Mouse (Mus musculus) adrenal gland, postnatal 4 days (tissue): ENCODE data around the gene Selenon. TPM values are rescaled to one million over a fixed set of nuclear protein-coding genes. Genes with fewer than 3 reads are reported as not detected.

Source experiments
- DNase-seq, 2 experiments: peaks; one replicate each; pipeline ENCODE4 v3.0.0; 2021 to 2022; ENCODE audit warnings: low spot score in 2 of 2, mixed read lengths in 2 of 2
- long read RNA-seq, 2 experiments: library from polyadenylated mRNA; stranded (forward); transcript quantifications; one replicate each; pipeline ENCODE4 v2.0.0; 2021
- total RNA-seq, 2 experiments: library from RNA; stranded (reverse); gene quantifications; 2 replicates each; pipeline ENCODE4 v1.2.3; 2021

Selenon gene
- 10 to 100 TPM; 49.4 to 52.7 TPM for total RNA-seq
- long read RNA-seq, experiment 1, transcript Selenon-201 (12 exons, 3,445 nt) = major isoform, 34 of 50 reads
- long read RNA-seq, experiment 1, partial matches to known transcripts = 4 of 50 reads
- long read RNA-seq, experiment 1, other reads (novel, unspliced or antisense) = 12 of 50 reads
- long read RNA-seq, experiment 2, transcript Selenon-201 (12 exons, 3,445 nt) = major isoform, 94 of 136 reads
- long read RNA-seq, experiment 2, partial matches to known transcripts = 16 of 136 reads
- long read RNA-seq, experiment 2, other reads (novel, unspliced or antisense) = 26 of 136 reads

DNA sequence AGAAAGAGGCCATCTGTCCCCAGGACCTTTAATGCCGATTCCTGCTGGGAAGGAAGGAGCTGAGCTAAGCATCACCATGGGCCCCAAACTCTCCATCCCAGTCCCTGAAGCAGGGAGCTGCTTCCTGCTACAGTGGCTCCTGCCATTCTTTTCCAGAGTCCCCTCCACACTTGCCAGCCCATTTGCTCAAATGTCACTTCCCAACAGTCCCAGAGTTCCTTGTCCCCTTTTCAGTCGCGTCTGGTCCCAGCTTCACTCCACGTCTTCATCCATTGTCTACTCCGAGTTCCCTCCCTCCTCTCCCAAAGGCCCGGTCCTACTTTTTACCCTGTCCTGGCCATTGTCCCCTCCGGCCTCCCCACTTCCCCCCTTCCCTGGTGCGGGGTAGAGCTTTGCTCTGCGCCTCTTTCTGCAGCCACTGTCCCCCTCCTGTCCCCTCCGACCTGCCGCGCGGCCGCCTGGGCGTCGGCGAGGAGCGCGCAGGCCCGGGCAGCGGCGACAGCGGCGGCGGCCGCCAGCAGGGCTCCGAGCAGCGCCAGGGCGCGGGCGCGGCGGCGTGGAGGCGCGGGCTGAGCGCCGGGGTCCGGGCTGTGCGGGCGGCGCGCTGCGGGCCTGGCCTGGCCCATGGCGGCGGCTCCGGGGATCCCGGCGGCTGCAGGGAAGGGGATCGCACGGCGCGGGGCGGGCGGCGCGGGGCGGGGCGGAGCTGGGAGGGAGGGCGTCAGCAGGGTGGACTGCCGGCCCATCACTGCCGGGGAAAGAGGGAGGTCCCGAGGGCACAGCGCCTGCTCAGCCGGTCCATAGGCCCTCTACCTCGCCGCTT is at the start of gene Selenon:
Gene Selenon, minus strand, starts transcription at position 673 of the 823 bp plus-strand sequence.
- peak; percentile 36 to 39 for DNase-seq

DNA sequence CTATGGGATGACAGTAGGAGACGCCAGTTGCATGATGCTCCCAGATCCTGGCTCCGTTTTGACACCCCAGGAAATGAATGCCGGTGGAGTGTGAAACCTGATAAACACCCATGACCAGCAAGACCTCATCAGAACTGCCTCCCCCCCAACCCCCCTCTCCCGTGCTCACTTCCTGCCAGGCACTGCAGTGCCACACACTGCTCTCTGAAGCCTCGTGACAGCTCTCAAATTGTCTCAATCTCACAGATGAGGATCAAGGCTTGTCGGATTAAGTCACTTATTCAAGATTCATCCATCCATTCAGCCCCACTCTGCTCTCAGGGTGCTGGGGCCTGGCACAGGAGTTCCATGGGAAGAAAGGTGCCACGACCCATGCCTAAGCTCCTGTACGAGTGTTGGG is 49.4 kb upstream of the Selenon start:
- no peak for DNase-seq

DNA sequence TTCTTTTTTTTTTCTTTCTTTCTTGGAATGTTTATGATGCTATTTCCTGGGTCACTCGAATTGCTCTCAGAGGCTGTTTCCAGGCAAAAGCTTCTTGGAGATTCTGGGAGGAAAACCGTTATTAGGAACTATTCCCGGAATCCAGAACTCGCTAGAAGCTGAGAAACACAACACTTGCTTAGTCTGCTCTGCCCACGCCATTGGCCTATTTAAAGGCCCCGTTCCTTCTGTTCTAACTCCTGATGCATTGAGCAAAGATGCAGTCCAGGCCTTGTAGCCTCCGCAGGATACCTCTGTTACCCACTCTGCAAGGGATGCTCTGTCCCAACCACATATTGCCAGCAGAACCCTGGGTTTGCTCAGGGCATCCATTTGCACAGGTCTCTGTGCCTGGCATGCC is 48.8 kb upstream of the Selenon start:
- no peak for DNase-seq

DNA sequence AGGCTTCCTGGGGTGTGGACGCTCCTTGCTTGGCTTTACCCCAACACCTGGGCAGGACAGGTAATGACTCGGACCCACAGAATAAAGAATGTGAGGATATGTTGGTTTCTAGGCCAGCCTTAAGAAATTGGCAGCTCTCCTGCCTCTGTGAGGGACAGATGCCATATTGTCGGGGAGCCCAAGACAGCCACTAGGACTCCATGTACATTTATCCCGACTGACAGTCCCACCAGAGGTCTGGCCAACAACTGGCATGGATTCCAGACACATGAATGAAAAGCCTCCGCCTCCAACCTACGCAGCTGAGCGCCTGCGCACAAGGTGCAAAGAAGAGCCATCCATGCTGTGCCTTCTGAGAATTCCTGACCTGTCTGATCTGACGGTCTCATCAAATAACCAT is 48.1 kb upstream of the Selenon start:
- DNase-seq = no peak

DNA sequence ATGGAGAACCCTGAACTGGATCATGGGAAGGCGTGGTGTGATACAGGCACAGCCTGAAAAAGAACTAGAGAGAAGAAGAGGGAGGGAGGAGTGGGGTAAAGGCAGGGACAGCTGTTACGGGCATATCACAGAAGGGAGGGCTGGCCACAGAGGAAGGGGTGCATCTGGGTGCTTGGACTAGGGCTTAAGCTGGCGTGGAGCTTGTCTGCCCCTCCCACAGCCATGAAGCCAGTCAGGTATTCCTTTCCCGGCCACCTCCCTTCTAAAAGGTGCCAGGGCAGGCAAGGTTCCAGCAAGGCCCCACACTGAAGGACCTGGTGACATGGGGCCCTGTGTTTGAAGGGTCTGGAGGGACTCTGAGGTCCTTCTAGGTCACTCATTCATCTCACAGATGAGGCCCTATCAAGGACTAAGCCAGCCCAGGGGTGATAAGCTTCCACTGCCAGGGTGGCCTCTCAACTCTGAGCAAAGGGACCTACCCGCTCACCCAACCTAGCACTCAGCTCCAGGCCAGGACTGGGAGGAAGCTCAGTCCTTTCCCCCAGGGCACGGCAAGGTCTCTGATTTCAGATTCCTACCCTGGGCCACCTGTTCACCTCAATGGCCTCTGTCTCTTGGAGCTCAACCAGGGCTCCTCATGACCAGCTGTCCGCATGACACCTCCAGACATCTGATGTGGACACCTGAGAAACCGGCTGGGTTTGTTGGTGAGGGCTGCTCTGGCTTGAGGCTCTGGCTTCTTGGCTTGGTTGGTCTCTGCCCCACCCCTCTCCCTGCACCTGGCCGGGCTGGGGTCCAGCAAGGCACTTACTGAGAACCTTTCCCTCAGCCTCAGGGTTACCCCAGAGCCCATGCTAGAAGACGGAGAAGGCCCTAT is 45.1 kb upstream of the Selenon start:
- DNase-seq = no peak

DNA sequence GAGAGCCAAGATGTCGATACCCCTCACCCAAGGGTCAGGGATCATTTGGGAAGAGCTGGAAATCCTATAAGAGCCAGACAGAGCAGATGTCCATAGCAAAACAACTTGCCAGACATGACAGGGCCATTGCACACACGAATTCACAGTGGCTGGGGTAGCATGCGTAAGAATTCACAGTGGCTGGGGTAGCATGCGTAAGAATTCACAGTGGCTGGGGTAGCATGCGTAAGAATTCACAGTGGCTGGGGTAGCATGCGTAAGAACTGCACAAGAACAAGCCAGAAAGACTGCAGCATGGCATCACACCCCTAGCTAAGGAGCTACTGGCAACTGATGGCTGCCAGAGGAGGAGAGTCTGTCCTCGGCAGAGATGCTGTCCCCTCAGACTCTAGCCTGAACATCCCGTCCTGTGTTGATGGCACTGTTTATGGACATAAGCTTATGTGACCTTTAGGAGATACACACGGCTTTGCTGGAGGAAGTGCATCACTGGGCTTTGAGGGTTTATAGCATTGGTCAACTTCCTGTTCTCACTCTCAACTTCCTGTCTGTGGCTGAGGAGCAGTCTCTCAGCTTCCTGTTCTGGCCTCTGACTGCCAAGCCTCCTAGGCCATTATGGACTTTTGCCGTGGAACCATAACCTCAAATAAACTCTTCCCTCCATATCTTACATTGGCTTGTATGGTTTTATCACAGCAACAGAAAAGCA is 42.9 kb upstream of the Selenon start:
- DNase-seq = no peak

DNA sequence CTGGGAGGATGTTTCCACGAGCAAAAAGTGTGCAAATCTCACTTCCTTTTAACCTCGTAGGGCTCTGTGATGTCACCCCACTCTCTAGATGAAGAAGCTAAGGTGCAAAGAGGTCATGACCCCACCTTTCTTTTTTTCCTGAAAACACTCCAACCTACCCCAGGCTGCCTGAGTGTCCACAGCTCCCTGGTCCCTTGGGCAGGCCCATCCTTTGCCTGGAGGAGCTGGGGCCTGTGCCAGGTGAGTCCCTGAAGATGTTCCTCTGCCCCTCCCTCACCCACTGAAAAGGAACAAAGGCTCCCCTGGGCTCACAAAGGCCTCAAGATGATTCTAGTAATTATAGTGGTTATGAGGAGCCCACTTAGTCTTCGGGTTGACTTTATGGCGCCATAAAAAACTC is 40.5 kb upstream of the Selenon start:
- no peak for DNase-seq

DNA sequence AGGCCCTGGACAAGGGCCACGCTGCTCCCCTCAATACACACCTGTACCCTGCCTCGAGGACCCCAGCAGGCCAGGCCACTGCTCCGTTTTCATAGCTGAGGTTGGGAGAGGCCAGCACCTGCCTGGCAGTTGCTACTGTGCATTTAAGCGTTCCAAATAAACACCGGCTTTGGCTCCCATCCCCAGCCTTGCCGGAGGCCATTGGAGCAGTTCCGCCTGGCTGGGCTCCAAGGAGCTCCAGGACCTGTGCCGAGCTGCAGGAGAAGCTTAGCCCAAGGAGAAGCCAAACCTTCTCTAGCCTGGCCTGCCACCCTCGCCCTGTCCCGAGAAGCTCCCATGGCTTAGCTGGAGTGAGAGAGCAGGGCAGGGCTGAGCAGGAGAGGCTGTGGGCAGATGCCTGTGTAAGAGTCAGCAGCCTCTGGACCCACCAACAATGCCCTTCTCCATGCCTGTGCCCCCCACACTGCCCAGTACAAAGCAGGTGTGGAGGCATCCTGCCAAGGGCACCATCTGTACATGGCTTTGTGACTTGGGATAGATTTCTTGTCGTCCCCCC is 39.6 kb upstream of the Selenon start:
- DNase-seq = peak in 1 of 2 experiments; percentile 55

DNA sequence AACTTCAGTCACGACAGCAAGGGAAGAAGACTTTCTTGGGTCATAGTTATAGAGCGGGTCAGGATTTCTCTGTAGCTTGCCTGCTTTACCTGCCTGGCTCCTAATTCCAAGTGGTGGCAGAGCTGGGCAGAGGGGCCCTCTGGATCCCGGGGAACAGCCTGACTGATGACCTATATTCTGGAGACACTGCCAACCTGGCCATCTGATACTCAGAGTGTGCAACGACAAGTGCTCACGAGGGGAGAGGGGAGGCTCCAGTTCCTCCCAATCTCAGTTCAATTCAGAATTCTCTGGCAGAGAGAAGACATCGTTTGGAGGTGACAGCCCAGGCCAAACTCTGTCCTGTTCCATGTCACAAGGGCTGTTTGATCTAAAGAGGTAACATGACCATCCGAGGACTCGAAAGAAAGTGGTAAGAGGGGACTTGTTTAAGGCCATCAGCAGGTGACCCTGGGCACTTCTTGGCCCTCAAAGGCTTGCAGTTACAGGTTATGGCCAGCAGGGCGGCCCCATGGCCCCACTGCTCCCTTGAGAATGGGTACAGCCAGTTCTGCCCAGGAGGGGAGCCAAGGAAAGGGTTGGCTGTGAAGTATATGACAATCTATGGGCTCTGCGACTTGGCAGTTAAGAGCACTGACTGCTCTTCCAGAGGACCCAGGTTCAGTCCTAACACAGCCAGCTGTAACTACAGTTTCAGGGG is 38.4 kb upstream of the Selenon start:
- DNase-seq = no peak

DNA sequence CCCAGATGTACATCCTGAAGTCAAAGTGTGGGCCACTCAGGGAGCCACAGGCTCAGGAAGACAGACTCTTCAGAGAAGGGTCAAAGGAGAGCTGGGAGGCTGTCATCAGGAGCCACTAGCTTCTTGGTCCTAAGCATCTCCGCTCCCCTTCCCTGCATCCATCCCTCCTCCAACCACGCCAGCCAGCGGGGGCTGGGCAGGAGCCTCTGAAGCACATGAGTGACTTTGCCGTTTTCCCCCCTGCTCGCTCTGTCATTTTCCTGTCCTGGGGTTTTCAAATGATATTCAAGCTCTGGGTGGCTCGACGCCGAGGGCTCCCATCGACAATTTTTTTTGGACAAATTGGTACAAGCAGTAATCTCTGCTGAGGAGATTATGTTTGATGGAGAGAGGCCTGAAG is 37.8 kb upstream of the Selenon start:
- no peak for DNase-seq

DNA sequence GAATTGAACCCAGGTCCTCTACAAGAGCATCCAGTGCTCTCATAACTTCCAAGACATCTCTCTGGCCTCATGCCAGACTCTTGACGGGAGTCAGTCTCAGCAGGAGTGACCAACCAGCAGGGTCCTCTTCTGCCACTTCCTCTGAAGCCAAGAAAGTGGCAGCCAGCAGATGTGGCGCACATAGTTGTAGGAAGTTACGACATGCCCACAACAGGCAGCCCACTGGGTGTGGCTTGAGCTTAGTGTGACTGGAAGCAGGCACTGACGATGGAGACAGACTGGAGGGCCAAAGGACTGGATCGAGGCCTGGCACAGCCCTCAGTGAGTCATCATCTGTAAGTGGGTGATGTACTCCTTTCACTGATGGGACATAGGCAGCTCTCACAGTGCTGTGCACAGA is 37.0 kb upstream of the Selenon start:
- no peak for DNase-seq

DNA sequence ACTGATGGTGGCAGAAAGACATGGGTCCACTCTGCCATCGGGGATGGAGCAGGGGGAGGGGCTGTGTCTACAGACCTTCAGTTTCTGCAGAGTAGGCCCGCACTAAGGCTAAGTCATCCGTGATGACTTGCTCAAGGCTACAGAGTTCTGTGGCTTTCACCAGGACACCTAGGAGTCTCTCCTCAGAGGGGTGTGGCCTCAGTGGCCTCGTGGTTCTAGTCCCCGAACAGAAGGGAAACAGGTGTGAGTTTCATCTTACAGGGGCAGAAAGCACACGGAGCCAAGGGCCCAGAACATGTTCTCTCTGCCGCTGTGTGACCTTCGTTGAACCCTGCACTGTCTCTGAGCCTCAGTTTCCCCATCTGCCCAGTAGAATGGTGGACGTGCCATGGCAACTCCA is 36.3 kb upstream of the Selenon start:
- DNase-seq = no peak

DNA sequence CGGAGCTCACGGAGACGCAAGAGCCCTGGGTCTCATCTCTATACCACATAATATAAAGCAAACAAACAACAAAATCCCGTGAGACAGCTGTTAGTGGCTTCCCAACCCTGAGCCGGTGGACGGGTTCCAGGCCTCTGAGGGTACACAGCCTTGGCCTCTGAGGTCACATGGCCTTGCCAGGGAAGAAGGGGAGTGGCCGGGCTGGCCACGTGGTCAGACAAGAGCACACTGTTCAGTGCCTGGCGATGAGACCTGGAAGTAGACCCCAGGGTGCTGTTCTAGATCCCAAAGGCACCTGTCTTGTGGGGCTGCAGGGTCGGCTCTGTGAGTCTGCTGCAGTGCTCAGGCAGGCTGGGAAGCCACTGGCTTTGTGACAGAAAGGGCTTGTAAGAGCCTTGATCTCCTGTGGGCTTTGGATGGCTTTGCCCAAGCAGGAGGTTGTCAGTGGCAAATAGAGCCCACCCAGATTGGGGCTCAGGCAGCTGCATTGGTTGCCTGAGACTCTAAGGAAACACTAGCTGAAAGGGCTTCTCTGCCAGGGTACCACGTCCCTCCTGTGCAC is 35.8 kb upstream of the Selenon start:
- no peak for DNase-seq

DNA sequence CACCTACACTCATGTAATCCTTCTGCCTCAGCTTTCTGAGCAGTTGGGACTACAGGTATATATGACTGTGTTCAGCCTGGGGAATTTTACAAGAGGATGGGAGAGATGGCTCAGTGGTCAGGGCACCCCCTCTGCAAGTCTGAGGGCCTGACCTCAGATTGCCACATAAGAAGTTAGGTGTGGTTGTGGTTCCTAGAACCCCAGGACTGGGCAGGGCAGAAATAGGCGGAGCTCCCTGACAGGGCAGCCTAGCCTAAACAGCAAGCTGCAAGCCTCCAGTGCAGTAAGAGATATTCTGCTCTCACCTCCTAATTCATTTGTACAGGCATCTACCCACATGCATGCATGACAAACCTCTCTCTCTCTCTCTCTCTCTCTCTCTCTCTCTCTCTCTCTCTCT is 34.7 kb upstream of the Selenon start:
- no peak for DNase-seq

DNA sequence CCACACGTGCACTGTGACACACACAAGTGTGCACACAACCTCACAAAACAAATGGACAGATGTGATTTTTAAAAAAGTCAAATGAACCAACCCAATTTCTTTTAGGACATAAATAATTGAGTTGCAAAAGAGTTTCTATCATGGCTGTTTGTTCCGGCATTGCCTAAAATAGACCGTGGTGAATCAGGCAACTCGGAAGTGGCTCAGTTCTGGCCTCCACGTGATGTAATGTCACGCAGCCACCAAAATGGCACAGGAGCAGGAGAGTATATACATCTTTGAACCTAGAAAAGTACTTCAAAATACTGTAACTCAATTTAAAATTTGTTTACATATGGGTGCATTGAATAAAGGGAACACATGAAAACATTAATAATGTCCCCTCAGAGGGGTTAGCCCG is 34.2 kb upstream of the Selenon start:
- DNase-seq = no peak

DNA sequence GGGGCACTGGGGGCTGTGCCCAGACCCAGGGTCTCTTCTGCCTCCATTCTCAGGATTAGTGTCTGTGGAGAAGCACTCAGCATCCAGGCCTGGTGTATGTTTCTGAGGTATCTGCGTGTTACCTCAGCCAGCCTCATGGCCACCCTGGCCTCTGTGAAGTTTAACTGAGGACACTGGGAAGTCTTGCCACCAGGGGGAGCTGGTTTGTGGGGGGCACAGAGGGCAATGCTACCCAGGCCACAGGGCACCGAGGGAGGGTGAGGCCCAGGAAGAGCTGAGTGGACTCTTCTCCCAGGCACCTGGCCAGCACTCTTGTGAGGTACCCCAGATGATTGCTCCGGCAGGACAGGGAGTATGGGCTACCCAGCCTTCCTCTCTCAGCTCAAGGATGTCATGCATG is 31.5 kb upstream of the Selenon start:
- DNase-seq = no peak

DNA sequence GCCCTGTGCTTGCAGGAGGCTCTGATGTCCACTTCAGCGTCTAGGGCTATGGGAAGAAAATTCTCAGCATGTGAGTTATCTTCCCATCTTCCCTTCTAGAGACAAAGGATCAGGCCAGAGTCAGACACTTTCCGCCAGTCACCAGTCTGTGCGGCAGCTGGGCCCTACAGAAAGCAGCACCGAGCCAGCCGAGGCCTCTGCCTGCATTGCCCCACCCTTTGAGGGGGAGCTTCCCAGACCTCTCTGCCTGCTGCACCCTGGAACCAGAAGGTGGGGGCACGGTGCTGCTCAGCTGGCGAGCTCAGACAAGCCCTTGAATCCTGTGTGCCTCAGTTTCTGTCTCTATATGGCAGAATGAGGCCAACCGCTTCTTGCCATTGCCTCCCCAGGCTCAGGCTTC is 29.4 kb upstream of the Selenon start:
- no peak for DNase-seq

DNA sequence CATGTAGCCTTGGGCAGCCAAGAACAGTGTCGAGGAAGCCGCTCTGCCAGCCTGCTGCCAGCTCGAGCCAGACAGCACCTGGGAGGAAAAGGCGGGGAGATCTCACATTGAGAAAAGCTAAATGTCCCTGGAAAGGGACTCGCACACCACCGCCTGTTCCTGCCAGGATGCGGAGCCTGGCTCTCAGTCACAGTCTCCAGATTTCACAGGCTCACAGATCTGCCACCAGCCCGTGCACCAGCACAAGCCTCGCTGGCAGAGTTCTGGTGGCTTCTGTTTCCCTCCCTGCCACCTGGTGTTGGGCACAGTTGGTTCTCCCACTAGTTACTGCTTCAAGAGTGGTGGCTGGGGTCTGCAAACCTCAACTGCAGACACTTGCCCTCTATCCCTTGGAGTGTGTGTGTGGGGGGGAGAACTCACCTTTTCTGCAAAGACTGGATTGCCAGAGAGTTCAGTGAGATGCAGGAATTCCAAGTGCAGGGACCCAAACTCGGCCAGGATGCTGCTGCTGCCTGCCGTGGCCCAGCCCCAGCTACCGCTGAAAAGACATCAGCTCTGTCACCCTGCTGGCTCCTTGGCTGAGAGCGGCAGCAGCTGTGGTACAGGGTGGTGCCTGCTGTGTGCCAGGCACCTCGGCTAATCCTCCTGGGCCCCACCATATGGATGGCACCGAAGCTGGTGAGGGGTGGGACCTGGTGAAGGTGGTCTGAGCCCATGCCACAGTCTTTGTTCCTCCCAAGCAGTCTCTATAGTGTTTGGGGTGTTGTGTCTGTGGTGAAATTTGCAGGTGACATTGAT is 28.6 kb upstream of the Selenon start:
- no peak for DNase-seq

DNA sequence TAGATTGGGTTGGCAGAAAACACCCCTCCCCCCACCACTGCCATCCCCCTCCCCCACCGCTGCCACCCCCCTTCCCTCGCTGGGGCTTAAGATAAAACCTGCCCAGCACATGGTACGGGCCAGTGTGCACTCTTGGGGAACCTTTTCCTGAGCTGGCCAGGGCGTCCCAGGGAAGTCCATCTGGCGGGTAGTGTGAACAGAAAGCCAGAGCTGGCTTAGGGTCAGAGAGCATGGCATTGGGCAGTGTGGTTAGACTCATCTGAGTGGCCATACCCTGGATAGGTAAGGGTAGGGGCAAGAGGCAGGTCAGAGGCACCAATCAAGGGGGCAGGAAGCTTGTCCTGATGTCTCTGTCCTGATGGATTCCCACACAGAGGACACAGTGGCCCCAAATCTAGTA is 27.7 kb upstream of the Selenon start:
- no peak for DNase-seq
